Mouse (Mus musculus) stomach, embryonic 15.5 days (tissue): ENCODE results near the gene Fabp6. TPM values are rescaled to one million over a fixed set of nuclear protein-coding genes. Genes with fewer than 3 reads are reported as not detected.
A peak's percentile ranks its signal among the peaks of the same experiment; 100 is the strongest.

Source experiments
- ATAC-seq: fragments of 200-750 bp; cut with Nextera tagmentation; 2 replicates; pipeline ENCODE4 v1.8.0; 2017; ENCODE audit warnings: low read depth, moderate number of reproducible peaks, moderate TSS enrichment; ENCODE audit not compliant: insufficient read depth, low FRiP score
- H3K27ac ChIP-seq: fragments of 300-500 bp; sonication (generic); 2 replicates; pipeline ENCODE4 v1.5.1; 2015; ENCODE audit warnings: mild to moderate bottlenecking, inconsistent platforms
- H3K27me3 ChIP-seq: fragments of 300-500 bp; sonication (generic); replicated peaks from 2 replicates; pipeline ENCODE4 v1.6.1; 2015; ENCODE audit warnings: inconsistent platforms
- H3K36me3 ChIP-seq: fragments of 300-500 bp; sonication (generic); 2 replicates; pipeline ENCODE4 v1.6.1; 2015; ENCODE audit warnings: inconsistent platforms
- H3K4me1 ChIP-seq: fragments of 300-500 bp; sonication (generic); 2 replicates; pipeline ENCODE4 v1.6.1; 2015; ENCODE audit warnings: inconsistent platforms
- H3K4me2 ChIP-seq: fragments of 300-500 bp; sonication (generic); 2 replicates; pipeline ENCODE4 v1.6.1; 2015; ENCODE audit warnings: mild to moderate bottlenecking, inconsistent platforms
- H3K4me3 ChIP-seq: fragments of 300-500 bp; sonication (generic); replicated peaks from 2 replicates; pipeline ENCODE4 v1.5.1; 2015; ENCODE audit warnings: inconsistent platforms
- H3K9ac ChIP-seq: fragments of 300-500 bp; sonication (generic); 2 replicates; pipeline ENCODE4 v1.6.1; 2015; ENCODE audit warnings: inconsistent platforms
- H3K9me3 ChIP-seq: fragments of 300-500 bp; sonication (generic); 2 replicates; pipeline ENCODE4 v1.6.1; 2016; ENCODE audit warnings: inconsistent platforms
- WGBS: fragments of 180-500 bp; shearing (Covaris S2); methylation state at CpG from one replicate; pipeline ENCODE4 v1.1.7; 2015; 5-methylcytosine and 5-hydroxymethylcytosine counted together
- polyA plus RNA-seq: library from polyadenylated mRNA; unstranded; fragments of >200 nt; fragmentation: Nextera tagmentation; extraction: Ambion mirVana; gene quantifications from 2 replicates; pipeline ENCODE4 v1.2.1, GENCODE M21; 2015

Fabp6 gene
- polyA plus RNA-seq = 0.84 and 11.2 TPM in 2 replicates

DNA sequence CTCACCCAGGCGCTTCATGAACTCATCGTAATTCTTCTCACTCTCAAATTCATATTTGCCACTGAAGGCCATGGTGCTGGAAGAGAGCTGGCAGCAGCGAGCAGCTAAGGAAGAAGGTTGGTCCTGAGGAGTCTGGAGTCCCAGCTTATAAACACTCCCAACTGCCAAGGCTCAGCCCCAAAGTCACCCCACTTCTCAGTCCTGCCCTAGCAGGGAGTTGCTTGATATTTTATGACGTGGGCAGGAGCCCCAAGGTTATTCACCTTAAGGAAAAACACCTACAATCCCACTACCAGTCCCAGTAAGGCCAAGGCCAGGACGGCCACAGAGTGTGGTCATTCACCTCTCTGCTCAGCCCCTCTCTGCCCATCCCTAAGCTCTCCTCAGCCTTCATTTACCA, at the start of gene Fabp6:
Gene Fabp6, minus strand, starts transcription at position 101 of the 400 bp plus-strand sequence.
- 87% methylated on average over 5 of the region's 5 CpGs for WGBS
- H3K27me3 ChIP-seq = no peaks in the 10 kb centered on the region
- ATAC-seq = no peak

DNA sequence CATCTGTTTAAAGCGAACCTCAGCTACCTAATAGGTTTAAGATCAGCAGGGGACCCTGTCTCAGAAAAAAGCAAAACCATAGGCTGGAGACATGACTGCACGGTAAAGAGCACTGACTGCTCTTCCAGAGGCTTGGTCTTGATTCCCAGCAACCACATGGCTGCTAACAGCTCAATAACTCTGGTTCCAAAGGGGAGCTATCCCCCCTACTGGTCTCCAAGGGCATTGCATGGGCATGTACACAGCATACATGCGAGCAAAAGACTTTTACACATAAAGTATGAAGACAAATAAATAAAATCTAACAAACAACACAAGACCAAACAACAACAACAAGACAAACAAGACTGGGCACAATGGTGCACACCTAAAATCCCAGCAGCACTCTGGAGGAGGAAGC, 43.9 kb upstream of the Fabp6 start:
- Histone ChIP-seq H3K27ac (no peak overlapping the region), H3K4me2 (no peak overlapping the region), H3K9me3 (no peaks in the 10 kb centered on the region), H3K27me3 (no peaks in the 10 kb centered on the region), H3K4me3 (no peak overlapping the region), H3K4me1 (peaks cover 11% of the 10 kb centered on the region), H3K36me3 (no peaks in the 10 kb centered on the region), H3K9ac (no peak overlapping the region)
- 89% methylated on average over 3 of the region's 3 CpGs for WGBS
- no peak for ATAC-seq

More for the DNA sequence above, at the start of gene Fabp6:
- H3K36me3 ChIP-seq = no peaks in the 10 kb centered on the region
- H3K4me3 ChIP-seq = no peak within 1 kb of the TSS
- H3K9ac ChIP-seq = no peak within 1 kb of the TSS
- no peaks in the 10 kb centered on the region for H3K4me1 ChIP-seq
- H3K9me3 ChIP-seq = no peaks in the 10 kb centered on the region
- no peak within 1 kb of the TSS for H3K27ac ChIP-seq
- no peak within 1 kb of the TSS for H3K4me2 ChIP-seq

DNA sequence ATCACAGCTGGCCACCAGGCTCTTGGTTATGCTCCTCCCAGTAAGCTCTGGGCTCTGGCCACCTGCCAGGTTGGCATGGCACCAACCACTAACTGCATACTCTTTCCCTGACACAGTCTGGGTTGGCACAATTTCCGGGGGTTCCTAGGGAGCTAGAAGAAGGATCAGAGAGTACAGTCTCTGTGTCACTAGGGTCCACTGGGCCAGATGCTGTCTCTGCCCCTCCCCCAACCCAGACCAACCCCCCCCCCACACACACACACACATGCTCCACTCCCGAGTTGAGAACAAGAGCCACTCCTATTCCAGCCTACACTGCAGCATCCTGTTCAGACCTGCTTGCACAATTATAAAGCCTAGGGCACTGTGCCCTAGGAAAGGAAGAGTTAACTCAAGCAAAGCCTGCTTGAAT, 41.8 kb upstream of the Fabp6 start:
- Histone ChIP-seq H3K27ac (peak overlapping the region; percentile 16; the same call in 1 of the 2 replicates), H3K4me3 (no peak overlapping the region), H3K4me2 (no peak overlapping the region), H3K4me1 (peaks cover 11% of the 10 kb centered on the region), H3K9ac (no peak overlapping the region), H3K9me3 (no peaks in the 10 kb centered on the region), H3K27me3 (no peaks in the 10 kb centered on the region), H3K36me3 (no peaks in the 10 kb centered on the region)
- ATAC-seq = peak; percentile 81; the same call in 1 of the 2 replicates
- 25% methylated on average over 2 of the region's 2 CpGs for WGBS

- Histone ChIP-seq H3K27me3 (no peaks in the 10 kb centered on the region), H3K36me3 (no peaks in the 10 kb centered on the region), H3K27ac (no peak overlapping the region), H3K9me3 (no peaks in the 10 kb centered on the region), H3K9ac (no peak overlapping the region), H3K4me1 (peaks cover 15% of the 10 kb centered on the region), H3K4me2 (no peak overlapping the region), H3K4me3 (no peak overlapping the region)
- 89% methylated on average over 3 of the region's 3 CpGs for WGBS
- ATAC-seq = no peak
These were observed 37.1 kb upstream of the Fabp6 start for GRCm38 (mm10) chr11:43638486-43638885.

DNA sequence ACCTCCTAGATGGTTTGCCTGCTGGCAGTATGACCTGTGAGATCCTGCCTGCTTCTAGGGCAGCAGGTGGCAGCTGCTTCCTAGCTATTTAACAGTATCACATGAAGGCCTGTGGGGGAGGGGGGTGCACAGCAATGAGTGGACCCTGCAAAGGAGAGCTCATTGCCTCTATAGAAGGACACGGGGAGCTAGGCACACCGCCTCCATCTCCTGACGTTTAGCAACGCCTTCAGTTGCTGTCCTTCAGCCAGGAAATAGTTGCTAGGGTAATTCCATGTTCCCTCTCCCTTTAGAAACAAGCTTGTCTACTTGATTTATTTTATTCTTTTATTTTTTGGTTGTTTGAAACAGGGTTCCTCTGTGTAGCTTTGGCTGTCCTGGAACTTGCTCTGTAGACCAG, 35.4 kb upstream of the Fabp6 start:
- Histone ChIP-seq H3K4me2 (no peak overlapping the region), H3K9ac (no peak overlapping the region), H3K9me3 (no peaks in the 10 kb centered on the region), H3K27ac (no peak overlapping the region), H3K4me1 (peaks cover 13% of the 10 kb centered on the region), H3K27me3 (no peaks in the 10 kb centered on the region), H3K4me3 (no peak overlapping the region), H3K36me3 (no peaks in the 10 kb centered on the region)
- WGBS = 69% methylated on average over 4 of the region's 4 CpGs
- no peak for ATAC-seq

GRCm38 (mm10) chr11:43633658-43634401, 32.5 kb upstream of the Fabp6 start:
- peak; percentile 83 for ATAC-seq
- Histone ChIP-seq H3K4me1 (peaks cover 13% of the 10 kb centered on the region), H3K27ac (peak overlapping the region; percentile 68), H3K27me3 (no peaks in the 10 kb centered on the region), H3K9me3 (no peaks in the 10 kb centered on the region), H3K4me3 (no peak overlapping the region), H3K4me2 (peak overlapping the region; percentile 42), H3K36me3 (no peaks in the 10 kb centered on the region), H3K9ac (peak overlapping the region; percentile 6; the same call in 1 of the 2 replicates)
- WGBS = 13% methylated on average over 19 of the region's 19 CpGs

GRCm38 (mm10) chr11:43633165-43633564, 31.8 kb upstream of the Fabp6 start:
- Histone ChIP-seq H3K27ac (peak overlapping the region; percentile 68), H3K9me3 (no peaks in the 10 kb centered on the region), H3K4me3 (no peak overlapping the region), H3K9ac (no peak overlapping the region), H3K36me3 (no peaks in the 10 kb centered on the region), H3K4me1 (peaks cover 13% of the 10 kb centered on the region), H3K4me2 (no peak overlapping the region), H3K27me3 (no peaks in the 10 kb centered on the region)
- ATAC-seq = no peak; the same call in 1 of the 2 replicates
- WGBS = 65% methylated on average over 6 of the region's 6 CpGs

- no peak for ATAC-seq
- 0 out of 2 replicates have a peak overlapping the region, but pooled peaks have one; percentile 68 for H3K27ac ChIP-seq
- peaks cover 13% of the 10 kb centered on the region for H3K4me1 ChIP-seq
- H3K27me3 ChIP-seq = no peaks in the 10 kb centered on the region
- no peak overlapping the region for H3K4me3 ChIP-seq
- no peaks in the 10 kb centered on the region for H3K9me3 ChIP-seq
- WGBS = 39% methylated on average over 4 of the region's 4 CpGs
- H3K9ac ChIP-seq = no peak overlapping the region
- H3K36me3 ChIP-seq = no peaks in the 10 kb centered on the region
- no peak overlapping the region for H3K4me2 ChIP-seq
These were observed 31.2 kb upstream of the Fabp6 start for GRCm38 (mm10) chr11:43632566-43632965.

DNA sequence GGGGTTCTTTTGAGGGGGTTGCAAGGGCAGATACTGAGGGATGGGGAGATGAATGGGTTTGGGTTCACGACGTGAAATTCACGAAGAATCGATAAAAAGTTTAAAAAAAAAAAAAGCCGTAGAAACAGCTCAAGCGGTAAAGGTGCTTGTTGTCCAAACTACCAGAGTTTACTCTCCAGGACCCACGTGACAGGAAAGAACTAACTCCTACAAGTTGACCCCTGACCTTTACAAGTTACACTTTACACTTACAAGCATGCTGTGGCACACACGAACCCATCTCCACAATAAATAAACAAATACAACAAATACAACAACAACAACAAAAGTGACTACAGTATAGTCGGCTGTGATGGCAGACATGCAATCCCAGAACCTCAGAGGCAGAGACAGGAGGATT, 30.3 kb upstream of the Fabp6 start:
- H3K36me3 ChIP-seq = no peaks in the 10 kb centered on the region
- no peak overlapping the region for H3K9ac ChIP-seq
- H3K4me1 ChIP-seq = peaks cover 22% of the 10 kb centered on the region
- H3K4me3 ChIP-seq = no peak overlapping the region
- H3K4me2 ChIP-seq = no peak overlapping the region
- H3K9me3 ChIP-seq = no peaks in the 10 kb centered on the region
- 83% methylated on average over 9 of the region's 9 CpGs for WGBS
- ATAC-seq = no peak
- no peaks in the 10 kb centered on the region for H3K27me3 ChIP-seq
- H3K27ac ChIP-seq = no peak overlapping the region

DNA sequence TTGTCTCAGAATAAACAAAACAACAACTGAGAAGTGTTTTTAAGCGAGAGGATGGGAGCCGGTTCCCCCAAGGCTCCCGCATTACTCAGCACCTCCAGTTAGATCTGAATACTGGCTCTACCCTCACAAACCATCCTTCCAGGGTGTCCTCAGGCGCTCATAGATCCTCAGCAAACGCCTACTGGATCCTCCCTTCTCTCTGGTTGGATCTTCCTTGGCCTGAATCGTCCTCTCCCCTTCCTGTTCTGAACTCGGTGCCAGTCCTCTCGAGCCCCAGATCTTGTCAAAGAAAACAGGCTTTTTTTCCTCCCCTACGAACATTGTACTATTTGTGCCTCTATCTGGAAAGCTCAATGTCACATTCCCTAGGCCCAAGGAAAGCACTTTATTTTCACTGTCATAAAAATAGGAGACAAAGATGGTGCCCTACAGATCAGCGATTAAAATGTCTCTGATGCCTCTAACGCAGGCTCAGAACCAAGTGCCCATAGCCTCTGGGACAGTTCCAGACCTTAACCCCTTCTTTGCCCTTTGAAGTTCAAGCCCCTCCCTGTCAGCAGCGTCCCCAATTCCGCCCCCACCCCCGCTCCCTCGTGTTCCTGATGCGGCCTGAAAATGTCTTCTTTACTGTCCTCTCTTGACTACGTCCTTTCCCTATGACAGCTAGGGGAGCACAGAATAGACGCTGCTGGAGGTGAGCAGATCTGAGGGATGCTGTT, 25.7 kb upstream of the Fabp6 start:
- Histone ChIP-seq H3K27me3 (no peaks in the 10 kb centered on the region), H3K4me1 (peaks cover 14% of the 10 kb centered on the region), H3K9me3 (no peaks in the 10 kb centered on the region), H3K4me2 (peak overlapping the region; percentile 53), H3K36me3 (no peaks in the 10 kb centered on the region), H3K4me3 (0 out of 2 replicates have a peak overlapping the region, but pooled peaks have one; percentile 16), H3K27ac (peak overlapping the region; percentile 70), H3K9ac (no peak overlapping the region)
- 41% methylated on average over 18 of the region's 18 CpGs for WGBS
- ATAC-seq = no peak

DNA sequence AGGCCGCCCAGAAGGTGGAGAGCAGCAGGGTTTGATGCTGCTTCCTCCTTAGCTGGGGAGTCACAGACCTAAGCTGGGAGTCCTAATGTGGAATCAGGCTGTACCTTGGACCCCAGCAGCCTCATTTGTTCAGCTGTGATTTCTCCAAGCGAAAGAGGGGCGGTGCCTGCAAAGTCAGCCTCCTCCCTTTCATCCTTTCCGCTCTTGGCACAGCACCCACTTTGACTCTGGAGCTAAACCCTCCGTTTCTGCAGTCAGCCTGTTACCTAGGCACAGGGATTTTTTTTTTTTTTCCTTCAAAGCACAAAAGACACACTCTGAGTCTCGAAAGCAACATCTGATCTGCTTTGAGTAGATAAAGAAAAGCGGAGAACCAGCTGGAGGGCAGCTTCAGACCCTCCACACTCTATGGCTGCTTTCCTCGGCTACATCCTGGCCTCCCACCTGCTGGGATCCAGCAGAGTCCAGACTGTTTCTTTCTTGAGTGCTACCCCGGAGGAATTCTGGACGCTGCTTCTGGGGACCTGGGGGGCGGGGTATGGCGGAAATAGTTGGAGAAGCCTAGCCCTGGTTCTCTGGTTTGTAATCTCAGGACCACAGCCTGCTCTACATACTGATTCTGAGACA, 25.1 kb upstream of the Fabp6 start:
- WGBS = 10% methylated on average over 12 of the region's 12 CpGs
- no peak overlapping the region for H3K9ac ChIP-seq
- H3K27ac ChIP-seq = peak overlapping the region; percentile 70
- H3K27me3 ChIP-seq = no peaks in the 10 kb centered on the region
- peak; percentile 64 for ATAC-seq
- no peaks in the 10 kb centered on the region for H3K9me3 ChIP-seq
- peaks cover 14% of the 10 kb centered on the region for H3K4me1 ChIP-seq
- peak overlapping the region; percentile 53 for H3K4me2 ChIP-seq
- no peaks in the 10 kb centered on the region for H3K36me3 ChIP-seq
- peak overlapping the region; percentile 16 for H3K4me3 ChIP-seq

DNA sequence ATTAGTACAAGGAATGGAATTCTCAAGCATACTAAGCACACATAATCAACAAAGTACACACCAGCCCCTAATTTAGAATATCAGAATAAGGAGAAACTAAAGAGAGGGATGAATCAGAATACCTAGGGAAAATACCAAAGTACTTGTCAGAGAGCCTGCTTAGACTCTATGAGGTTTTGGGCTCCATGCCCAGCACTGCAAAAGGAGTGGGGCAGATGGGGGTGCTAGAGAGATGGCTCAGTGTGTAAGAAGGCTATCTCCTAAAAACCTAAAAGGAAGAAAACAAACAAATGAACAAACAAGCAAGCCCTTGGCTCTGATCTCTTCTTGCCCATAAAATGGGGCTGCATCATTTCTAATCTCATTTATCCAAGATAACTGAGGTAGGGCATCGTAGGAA, 23.0 kb upstream of the Fabp6 start:
- no peak for ATAC-seq
- Histone ChIP-seq H3K4me3 (no peak overlapping the region), H3K27ac (no peak overlapping the region), H3K36me3 (no peaks in the 10 kb centered on the region), H3K9ac (no peak overlapping the region), H3K9me3 (no peaks in the 10 kb centered on the region), H3K4me2 (no peak overlapping the region), H3K27me3 (no peaks in the 10 kb centered on the region), H3K4me1 (peaks cover 14% of the 10 kb centered on the region)
- 97% methylated on average over 1 of the region's 1 CpGs for WGBS
